Mouse (Mus musculus) hindbrain, embryonic 16.5 days (tissue): ENCODE measurements at regions not wholly inside any gene's neighbourhood (a gene's known extent, or its start where the extent isn't known, plus 50 kb on each side); places are given as distances from the start of the nearest gene placed in this dataset.

Source experiments
- ATAC-seq: fragments of 200-750 bp; cut with Nextera tagmentation; 2 replicates; pipeline ENCODE4 v1.8.0; 2017; ENCODE audit warnings: moderate TSS enrichment, moderate library complexity
- H3K27ac ChIP-seq: fragments of 300-500 bp; sonication (generic); 2 replicates; pipeline ENCODE4 v1.5.1; 2014; ENCODE audit warnings: low read depth, mild to moderate bottlenecking, control low read depth, low read length, moderate library complexity
- H3K27me3 ChIP-seq: fragments of 300-500 bp; sonication (generic); replicated peaks from 2 replicates; pipeline ENCODE4 v1.6.1; 2014; ENCODE audit warnings: low read length; ENCODE audit not compliant: control insufficient read depth, insufficient read depth
- H3K36me3 ChIP-seq: fragments of 300-500 bp; sonication (generic); 2 replicates; pipeline ENCODE4 v1.6.1; 2014; ENCODE audit warnings: mild to moderate bottlenecking, low read length, moderate library complexity, mixed read lengths; ENCODE audit not compliant: control insufficient read depth, insufficient read depth
- H3K4me1 ChIP-seq: fragments of 300-500 bp; sonication (generic); 2 replicates; pipeline ENCODE4 v1.6.1; 2014; ENCODE audit warnings: low read depth, low read length; ENCODE audit not compliant: control insufficient read depth, insufficient read depth
- H3K4me2 ChIP-seq: fragments of 300-500 bp; sonication (generic); 2 replicates; pipeline ENCODE4 v1.6.1; 2014; ENCODE audit warnings: mild to moderate bottlenecking, low read length, control low read depth, moderate library complexity
- H3K4me3 ChIP-seq: fragments of 300-500 bp; sonication (generic); 2 replicates; pipeline ENCODE4 v1.5.1; 2014; ENCODE audit warnings: mild to moderate bottlenecking, low read length, control low read depth, moderate library complexity
- H3K9ac ChIP-seq: fragments of 300-500 bp; sonication (generic); 2 replicates; pipeline ENCODE4 v1.6.1; 2014; ENCODE audit warnings: low read depth, mild to moderate bottlenecking, control low read depth, low read length, moderate library complexity
- H3K9me3 ChIP-seq: fragments of 300-500 bp; sonication (generic); 2 replicates; pipeline ENCODE4 v1.6.1; 2014; ENCODE audit warnings: mild to moderate bottlenecking, low read length, moderate library complexity; ENCODE audit not compliant: control insufficient read depth
- WGBS: fragments of 180-500 bp; shearing (Covaris S2); extraction: QIAGEN DNeasy Blood & Tissue Kit; methylation state at CpG from one replicate; pipeline ENCODE4 v1.1.7; 2014; 5-methylcytosine and 5-hydroxymethylcytosine counted together

DNA sequence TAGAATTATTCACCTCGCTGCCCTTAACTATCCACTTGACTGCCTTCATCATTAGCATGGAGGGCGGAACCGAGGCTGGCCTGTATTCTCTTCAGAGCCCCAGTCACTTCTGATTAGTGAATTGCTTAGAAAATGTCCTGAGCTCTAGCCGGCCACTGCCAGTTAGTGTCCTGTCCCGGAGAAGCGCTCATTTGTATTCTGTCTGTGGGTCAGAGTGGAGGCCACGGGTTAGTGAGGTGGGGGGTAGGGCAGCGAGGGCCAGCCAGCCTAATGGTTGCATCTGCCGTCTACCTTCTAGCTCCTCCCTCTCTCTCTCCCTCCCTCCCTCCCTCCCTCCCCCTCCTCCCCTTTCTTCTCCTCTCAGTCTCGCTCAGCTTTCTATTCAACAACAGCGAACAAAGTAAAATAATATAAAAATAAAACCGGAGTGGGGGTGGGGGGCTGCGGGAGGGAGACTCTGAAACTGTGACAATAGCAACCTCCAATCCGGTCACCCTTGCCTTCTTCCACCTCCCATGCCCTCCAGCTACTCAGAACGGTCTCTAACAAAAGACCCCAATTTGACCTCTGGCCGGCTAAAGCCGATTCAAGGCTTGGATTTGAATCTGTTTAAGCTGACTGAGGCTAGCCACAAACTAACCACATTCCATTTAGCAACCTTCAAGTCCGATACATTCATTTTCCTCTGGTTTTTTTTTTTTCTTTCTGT lies 155.6 kb upstream of the Klf3 start:
- Histone ChIP-seq H3K9me3 (no peaks in the 10 kb centered on the region), H3K9ac (peak overlapping the region; percentile 59), H3K4me3 (peak overlapping the region; percentile 32), H3K36me3 (no peaks in the 10 kb centered on the region), H3K27me3 (no peaks in the 10 kb centered on the region), H3K4me1 (no peaks in the 10 kb centered on the region; the same call in none of the 2 replicates), H3K4me2 (peak overlapping the region; percentile 71), H3K27ac (peak overlapping the region; percentile 25; the same call in 1 of the 2 replicates)
- peak; percentile 89 for ATAC-seq
- 2% methylated on average over 18 of the region's 18 CpGs for whole genome bisulfite sequencing

DNA sequence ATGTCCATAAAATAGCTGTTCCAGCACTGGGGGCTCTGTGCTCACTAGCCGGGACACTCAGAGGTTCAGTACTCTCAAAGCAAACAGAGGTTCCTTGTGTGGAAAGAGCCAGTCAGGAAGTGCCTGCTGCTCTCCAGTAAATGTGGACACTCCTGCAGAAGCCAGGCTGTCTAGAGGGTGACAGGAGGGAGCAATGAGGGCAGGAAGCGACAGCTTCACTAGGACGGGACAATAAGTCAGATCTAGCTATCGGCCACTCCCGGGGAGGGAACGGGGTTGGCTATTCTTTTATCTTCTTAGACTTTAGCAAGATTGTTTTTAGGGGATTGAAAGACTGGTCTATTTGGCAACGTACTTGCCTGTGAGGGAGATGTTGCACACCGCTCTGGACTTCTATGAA lies 154.7 kb upstream of the Klf3 start:
- WGBS, result 10% methylated on average over 8 of the region's 8 CpGs
- Histone ChIP-seq H3K27ac (peak overlapping the region; percentile 11; the same call in 1 of the 2 replicates), H3K9me3 (no peaks in the 10 kb centered on the region), H3K36me3 (no peaks in the 10 kb centered on the region), H3K4me1 (no peaks in the 10 kb centered on the region; the same call in none of the 2 replicates), H3K4me3 (no peak overlapping the region), H3K27me3 (no peaks in the 10 kb centered on the region), H3K9ac (no peak overlapping the region), H3K4me2 (no peak overlapping the region)
- peak; percentile 64 for ATAC-seq

DNA sequence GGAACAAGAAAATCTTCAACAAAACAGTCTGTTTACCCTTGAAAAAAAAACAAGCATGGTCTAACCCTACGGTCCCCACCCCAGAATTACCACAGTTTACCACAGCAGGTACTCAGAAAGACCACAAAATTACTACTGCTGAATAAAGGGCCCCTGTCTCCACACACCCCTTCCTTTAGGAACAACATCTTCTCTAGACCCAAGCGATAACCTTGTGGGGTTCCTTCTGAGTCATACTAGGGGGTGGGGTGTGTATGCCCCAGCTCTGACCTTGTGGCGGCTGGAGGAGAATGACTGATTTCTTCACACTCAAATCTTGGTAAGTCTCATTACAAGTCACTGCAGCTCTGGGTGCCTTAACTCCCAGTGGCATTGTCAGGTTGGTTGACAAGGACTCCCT lies 151.8 kb upstream of the Klf3 start:
- Histone ChIP-seq H3K9ac (no peak overlapping the region), H3K4me1 (no peaks in the 10 kb centered on the region; the same call in none of the 2 replicates), H3K27ac (no peak overlapping the region), H3K4me3 (no peak overlapping the region), H3K27me3 (no peaks in the 10 kb centered on the region), H3K4me2 (no peak overlapping the region), H3K9me3 (no peaks in the 10 kb centered on the region), H3K36me3 (no peaks in the 10 kb centered on the region)
- WGBS, result 81% methylated on average over 3 of the region's 3 CpGs
- no peak for ATAC-seq

DNA sequence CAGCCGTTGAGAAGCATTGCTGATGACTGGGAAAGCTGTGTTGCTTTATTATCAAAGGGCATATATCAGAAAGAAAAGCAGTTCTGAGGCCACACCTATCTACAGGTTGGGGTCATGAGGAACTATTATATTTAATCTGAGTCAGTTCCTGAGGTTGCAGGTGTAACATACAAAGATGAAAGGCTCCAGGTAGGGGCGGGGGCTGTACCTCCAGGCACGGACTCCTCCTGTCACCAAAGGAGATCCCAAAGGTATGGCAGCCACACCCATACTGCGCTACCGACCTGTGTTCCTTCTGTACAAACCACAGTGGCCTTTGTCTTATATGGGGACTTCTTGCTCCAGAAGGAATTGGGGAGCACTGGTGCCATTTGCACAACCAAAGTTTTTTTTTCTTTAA lies 149.4 kb upstream of the Klf3 start:
- no peak for ATAC-seq
- no peak overlapping the region for H3K4me3 ChIP-seq
- H3K9me3 ChIP-seq, result no peaks in the 10 kb centered on the region
- H3K9ac ChIP-seq, result no peak overlapping the region
- H3K27ac ChIP-seq, result no peak overlapping the region
- H3K4me2 ChIP-seq, result no peak overlapping the region
- H3K4me1 ChIP-seq, result no peaks in the 10 kb centered on the region
- 89% methylated on average over 5 of the region's 5 CpGs for WGBS
- no peaks in the 10 kb centered on the region for H3K27me3 ChIP-seq
- H3K36me3 ChIP-seq, result no peaks in the 10 kb centered on the region

DNA sequence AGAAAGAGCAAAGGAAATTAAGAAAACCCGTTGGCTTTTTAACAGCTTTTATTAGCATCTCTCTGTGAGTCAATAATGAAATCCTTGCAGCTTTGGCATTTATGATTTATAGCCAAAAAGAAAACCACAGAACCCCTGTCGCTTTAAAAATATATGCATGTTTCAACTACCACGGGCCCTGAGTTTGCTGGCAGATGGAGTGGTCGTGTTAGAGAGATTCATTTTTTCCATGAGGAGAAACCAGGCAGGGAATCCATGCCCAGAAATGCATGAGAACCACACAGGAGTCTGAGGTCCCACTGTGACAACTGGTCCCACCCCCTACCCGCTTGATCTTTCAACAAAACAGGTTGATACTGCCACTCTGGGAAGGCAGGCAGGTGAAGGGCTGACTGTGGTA lies 147.9 kb upstream of the Klf3 start:
- Histone ChIP-seq H3K36me3 (no peaks in the 10 kb centered on the region), H3K4me3 (no peak overlapping the region), H3K27ac (no peak overlapping the region), H3K9me3 (no peaks in the 10 kb centered on the region), H3K27me3 (no peaks in the 10 kb centered on the region), H3K9ac (no peak overlapping the region), H3K4me1 (no peaks in the 10 kb centered on the region), H3K4me2 (no peak overlapping the region)
- no peak for ATAC-seq
- WGBS, result 70% methylated on average over 5 of the region's 5 CpGs

DNA sequence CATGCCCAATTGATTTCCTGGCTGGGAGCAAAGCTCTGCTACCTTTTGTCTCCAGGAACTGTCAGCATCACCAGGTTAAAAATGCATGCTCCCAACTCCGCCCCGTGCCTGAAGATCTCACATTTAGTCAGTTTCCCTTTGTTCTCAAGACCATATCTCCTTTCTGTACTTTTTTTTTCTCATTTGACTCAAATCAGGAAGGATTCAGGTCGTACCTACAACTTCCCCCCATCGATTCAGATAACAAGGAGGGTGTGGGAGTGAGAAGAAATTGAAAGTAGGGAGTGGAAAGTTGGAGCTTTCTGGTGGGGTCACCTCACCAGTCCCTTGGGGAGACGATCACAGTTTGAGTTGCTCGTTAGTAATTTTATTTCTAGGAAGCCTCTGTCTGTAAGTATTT lies 141.2 kb upstream of the Klf3 start:
- Histone ChIP-seq H3K27ac (no peak overlapping the region), H3K4me2 (no peak overlapping the region), H3K9me3 (no peaks in the 10 kb centered on the region), H3K4me1 (no peaks in the 10 kb centered on the region), H3K27me3 (no peaks in the 10 kb centered on the region), H3K9ac (no peak overlapping the region), H3K36me3 (no peaks in the 10 kb centered on the region), H3K4me3 (no peak overlapping the region)
- WGBS, result 44% methylated on average over 6 of the region's 6 CpGs
- no peak for ATAC-seq

DNA sequence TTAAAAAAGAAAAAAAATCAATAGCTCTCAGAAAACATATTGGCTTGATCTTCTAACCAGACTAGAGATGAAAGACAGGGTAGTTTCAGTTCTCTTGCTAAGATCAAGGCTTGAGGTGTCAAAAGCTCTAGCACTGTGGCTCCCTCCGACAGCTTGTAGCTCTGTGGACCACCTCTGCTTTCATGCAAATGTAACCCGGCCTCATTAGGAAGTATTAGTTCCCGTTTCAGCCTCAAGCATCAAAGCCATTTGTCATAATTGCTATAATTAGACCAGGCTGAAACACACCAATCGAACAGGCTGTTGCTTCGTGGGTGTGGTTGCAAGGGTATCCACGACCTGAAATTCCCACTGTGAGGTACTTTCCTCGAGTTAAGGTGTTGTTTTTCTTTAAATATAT lies 140.7 kb upstream of the Klf3 start:
- H3K27ac ChIP-seq, result no peak overlapping the region
- 68% methylated on average over 7 of the region's 7 CpGs for WGBS

DNA sequence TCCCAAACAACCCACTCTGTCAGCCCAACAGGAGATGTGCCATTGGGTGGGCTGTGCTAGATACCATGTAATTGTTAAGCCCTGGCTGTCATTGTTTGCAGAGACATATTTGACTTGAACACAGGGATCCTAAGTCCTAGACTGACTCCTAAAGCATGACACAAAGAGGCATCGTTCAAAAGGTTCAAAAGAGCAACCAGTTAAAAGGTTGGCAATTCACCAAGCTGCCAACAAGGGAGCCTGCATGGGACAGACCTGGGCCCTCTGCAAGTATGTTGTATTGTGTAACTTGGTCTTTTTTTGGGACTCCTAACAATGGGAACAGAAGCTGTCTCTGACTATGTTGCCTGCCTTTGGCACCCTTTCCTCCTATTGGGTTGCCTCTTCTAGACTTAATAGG lies 139.4 kb upstream of the Klf3 start:
- Histone ChIP-seq H3K9me3 (no peaks in the 10 kb centered on the region), H3K27me3 (no peaks in the 10 kb centered on the region)
- WGBS, result 73% methylated on average over 1 of the region's 1 CpGs

More for the DNA sequence above, 140.7 kb upstream of the Klf3 start:
- Histone ChIP-seq H3K27me3 (no peaks in the 10 kb centered on the region), H3K4me1 (no peaks in the 10 kb centered on the region), H3K36me3 (no peaks in the 10 kb centered on the region), H3K9me3 (no peaks in the 10 kb centered on the region), H3K4me3 (no peak overlapping the region), H3K4me2 (no peak overlapping the region), H3K9ac (no peak overlapping the region)
- no peak for ATAC-seq

DNA sequence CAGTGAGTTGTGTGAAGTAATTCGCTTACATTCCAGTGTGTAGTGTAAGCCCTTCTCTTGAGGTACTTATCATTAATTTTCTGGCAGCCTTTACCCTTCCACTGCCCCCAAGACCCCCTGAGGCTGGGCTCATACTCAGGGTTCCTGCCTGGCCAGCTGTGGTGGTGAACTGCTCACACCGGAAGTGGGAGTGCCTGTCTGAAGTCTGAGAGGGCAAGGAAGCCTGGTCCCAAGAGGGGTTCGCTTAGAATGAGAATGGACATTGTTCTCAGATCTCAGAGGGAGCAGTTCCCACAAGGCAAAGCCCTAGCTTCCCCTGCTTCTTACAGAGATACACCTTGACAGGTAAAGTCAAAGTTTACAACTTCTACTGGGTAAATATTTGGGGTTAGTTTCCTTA lies 138.1 kb upstream of the Klf3 start:
- no peak overlapping the region for H3K4me2 ChIP-seq
- no peak overlapping the region for H3K4me3 ChIP-seq
- H3K36me3 ChIP-seq, result no peaks in the 10 kb centered on the region
- H3K4me1 ChIP-seq, result no peaks in the 10 kb centered on the region
- ATAC-seq, result no peak
- H3K27ac ChIP-seq, result no peak overlapping the region
- WGBS, result 65% methylated on average over 3 of the region's 3 CpGs
- H3K9me3 ChIP-seq, result no peaks in the 10 kb centered on the region
- H3K9ac ChIP-seq, result no peak overlapping the region
- no peaks in the 10 kb centered on the region for H3K27me3 ChIP-seq

More for the DNA sequence above, 139.4 kb upstream of the Klf3 start:
- no peaks in the 10 kb centered on the region for H3K36me3 ChIP-seq
- no peak for ATAC-seq
- H3K4me3 ChIP-seq, result no peak overlapping the region
- H3K27ac ChIP-seq, result no peak overlapping the region
- H3K9ac ChIP-seq, result no peak overlapping the region
- H3K4me1 ChIP-seq, result no peaks in the 10 kb centered on the region
- H3K4me2 ChIP-seq, result no peak overlapping the region
